Mouse (Mus musculus) ES-Bruce4 (cell line): Measurements from ENCODE around the gene Hspb2. TPM values are rescaled to one million over a fixed set of nuclear protein-coding genes. Genes with fewer than 3 reads are reported as not detected.

ENCODE experiments used
- H3K27ac ChIP-seq: 2 replicates; pipeline ENCODE4 v1.5.1; 2012; ENCODE audit warnings: low read length, inconsistent platforms; ENCODE audit not compliant: insufficient read depth
- H3K27me3 ChIP-seq: 2 replicates; pipeline ENCODE4 v1.6.1; 2012; ENCODE audit warnings: mild to moderate bottlenecking, low read length, inconsistent platforms; ENCODE audit not compliant: control insufficient read depth, poor library complexity, insufficient read depth, severe bottlenecking
- H3K36me3 ChIP-seq: 2 replicates; pipeline ENCODE4 v1.6.1; 2012; ENCODE audit warnings: inconsistent platforms, mild to moderate bottlenecking, low read length, moderate library complexity; ENCODE audit not compliant: control insufficient read depth, poor library complexity, insufficient read depth, severe bottlenecking
- H3K4me1 ChIP-seq: one replicate; pipeline ENCODE4 v1.8.1; 2011; ENCODE audit warnings: low read length; ENCODE audit not compliant: control insufficient read depth, insufficient read depth
- H3K4me3 ChIP-seq: 2 replicates; pipeline ENCODE4 v1.5.1; 2011; ENCODE audit warnings: low read depth, mild to moderate bottlenecking, low read length
- H3K9ac ChIP-seq: 2 replicates; pipeline ENCODE4 v1.6.1; 2012; ENCODE audit warnings: low read depth, mild to moderate bottlenecking, inconsistent platforms; ENCODE audit not compliant: poor library complexity, severe bottlenecking
- H3K9me3 ChIP-seq: replicated peaks from 2 replicates; pipeline ENCODE4 v1.6.1; 2012; ENCODE audit warnings: mild to moderate bottlenecking, low read length, inconsistent platforms; ENCODE audit not compliant: control insufficient read depth, poor library complexity, insufficient read depth, severe bottlenecking
- CTCF ChIP-seq: IDR thresholded peaks from one replicate; pipeline ENCODE4 v1.8.1; 2011; ENCODE audit warnings: low read depth, low read length
- EP300 ChIP-seq: IDR thresholded peaks from 2 replicates; pipeline ENCODE4 v1.6.1; 2011; ENCODE audit warnings: low read depth, low read length; ENCODE audit not compliant: insufficient read depth
- POLR2A ChIP-seq: IDR thresholded peaks from one replicate; pipeline ENCODE4 v1.8.1; 2011; ENCODE audit warnings: low read length; ENCODE audit not compliant: insufficient read depth
- polyA plus RNA-seq: library from polyadenylated mRNA; stranded (reverse); fragments of >200 nt; gene quantifications from 2 replicates; pipeline ENCODE4 v1.2.4, GENCODE M21; 2011; ENCODE audit warnings: low read depth; ENCODE audit not compliant: missing spikeins, insufficient read depth, insufficient read length

Gene Hspb2
- polyA plus RNA-seq, 1 experiment = 22.7 TPM

- Histone ChIP-seq H3K27ac (no peak overlapping the region), H3K4me3 (no peak overlapping the region), H3K27me3 (no peaks in the 10 kb centered on the region), H3K36me3 (no peaks in the 10 kb centered on the region), H3K9me3 (no peaks in the 10 kb centered on the region), H3K9ac (no peak overlapping the region), H3K4me1 (peaks cover 2% of the 10 kb centered on the region)
- TF ChIP-seq POLR2A (no peak), CTCF (no peak), EP300 (no peak)
Observed at GRCm38 (mm10) chr9:50753947-50754346, 1.8 kb upstream of the Hspb2 start.

GRCm38 (mm10) chr9:50752784-50753615 lies 846 bp upstream of the Hspb2 start:
- H3K9ac ChIP-seq = no peak overlapping the region
- H3K27ac ChIP-seq = no peak overlapping the region
- no peaks in the 10 kb centered on the region for H3K9me3 ChIP-seq
- no peaks in the 10 kb centered on the region for H3K36me3 ChIP-seq
- TF ChIP-seq EP300 (no peak), POLR2A (no peak), CTCF (no peak)
- H3K4me3 ChIP-seq = no peak overlapping the region
- H3K4me1 ChIP-seq = peaks cover 2% of the 10 kb centered on the region
- H3K27me3 ChIP-seq = no peaks in the 10 kb centered on the region

GRCm38 (mm10) chr9:50751323-50751722 lies 831 bp downstream of the Hspb2 start, which contains the start of gene Cryab:
Gene Cryab, plus strand, starts transcription at chr9:50751325.
- Histone ChIP-seq H3K27me3 (no peaks in the 10 kb centered on the region), H3K4me3 (peak within 1 kb of the TSS; percentile 26)

GRCm38 (mm10) chr9:50750706-50751105 lies 1.4 kb downstream of the Hspb2 start:
- TF ChIP-seq EP300 = no peak
- TF ChIP-seq POLR2A = no peak
- Histone ChIP-seq H3K9ac (no peak overlapping the region), H3K27ac (no peak overlapping the region), H3K9me3 (no peaks in the 10 kb centered on the region), H3K27me3 (no peaks in the 10 kb centered on the region), H3K4me3 (no peak overlapping the region), H3K4me1 (peaks cover 2% of the 10 kb centered on the region), H3K36me3 (no peaks in the 10 kb centered on the region)

More at GRCm38 (mm10) chr9:50751323-50751722, 831 bp downstream of the Hspb2 start, which contains the start of gene Cryab:
- Histone ChIP-seq H3K4me1 (peaks cover 2% of the 10 kb centered on the region), H3K9ac (peak within 1 kb of the TSS; percentile 1; the same call in 1 of the 2 replicates), H3K36me3 (no peaks in the 10 kb centered on the region), H3K9me3 (no peaks in the 10 kb centered on the region), H3K27ac (no peak within 1 kb of the TSS)
- TF ChIP-seq POLR2A = no peak
- TF ChIP-seq EP300 = no peak
- no peak for TF ChIP-seq CTCF

GRCm38 (mm10) chr9:50746214-50746677 lies 5.9 kb downstream of the Hspb2 start, which contains the start of gene 2310030G06Rik:
Gene 2310030G06Rik, minus strand, starts transcription at chr9:50746536.
- peak within 1 kb of the TSS; percentile 95 for H3K4me3 ChIP-seq
- no peaks in the 10 kb centered on the region for H3K36me3 ChIP-seq
- peaks cover 2% of the 10 kb centered on the region for H3K4me1 ChIP-seq
- peak within 1 kb of the TSS; percentile 62 for H3K27ac ChIP-seq
- no peaks in the 10 kb centered on the region for H3K27me3 ChIP-seq
- peak within 1 kb of the TSS; percentile 65 for H3K9ac ChIP-seq
- no peaks in the 10 kb centered on the region for H3K9me3 ChIP-seq
- TF ChIP-seq POLR2A = no peak
- peak; percentile 28 for TF ChIP-seq CTCF
- TF ChIP-seq EP300 = 0 out of 2 replicates have a peak, but pooled peaks have one; percentile 42

- no peak for TF ChIP-seq EP300
- no peak for TF ChIP-seq CTCF
- TF ChIP-seq POLR2A = no peak
- H3K27me3 ChIP-seq = no peaks in the 10 kb centered on the region
- H3K4me1 ChIP-seq = peaks cover 2% of the 10 kb centered on the region
- H3K4me3 ChIP-seq = peak overlapping the region; percentile 95
- no peaks in the 10 kb centered on the region for H3K9me3 ChIP-seq
- H3K36me3 ChIP-seq = no peaks in the 10 kb centered on the region
- H3K9ac ChIP-seq = peak overlapping the region; percentile 65
- peak overlapping the region; percentile 62; the same call in 1 of the 2 replicates for H3K27ac ChIP-seq
Observed at GRCm38 (mm10) chr9:50745806-50746205, 6.3 kb downstream of the Hspb2 start.
